Comparison of ENCODE assay signal across 22 mouse cellular contexts in genomic region chr10:81055169-81055568, GRCm38 (mm10). TPM values are rescaled to one million over a fixed set of nuclear protein-coding genes. Genes with fewer than 3 reads are reported as not detected.
DNase-seq lines count a peak whose midpoint lies in the region; ATAC-seq and TF ChIP-seq lines count a peak whose summit lies in the region.
"Had no signal": no experiment of that assay in that cellular context is flagged by ENCODE, and none has a peak within 500 bp of the region (broad histone marks: within the 10 kb centered on the region; RNA-seq: fewer than 3 reads in every experiment).

No protein-coding gene starts in this region.

- TF ChIP-seq CTCF in intestine, postnatal 0 days (IDR thresholded peaks at IDR 0.05; ENCODE audit: low read depth) = no peak

- ATAC-seq in heart, embryonic 11.5 days (replicated peaks; ENCODE audit: insufficient number of reproducible peaks, low FRiP score, low TSS enrichment) = no peak
- ATAC-seq in intestine, postnatal 0 days = no peak
- no peak for ATAC-seq in intestine, embryonic 15.5 days
- no peak for ATAC-seq in midbrain, embryonic 12.5 days (ENCODE audit: low FRiP score, low read depth)
- no peak for ATAC-seq in midbrain, embryonic 14.5 days (ENCODE audit: low FRiP score, low TSS enrichment)
- no peak for ATAC-seq in neural tube, embryonic 15.5 days (ENCODE audit: low FRiP score)
- ATAC-seq: activated CD4-positive, CD25-positive, alpha-beta regulatory T cell, adult 4 months; forebrain, embryonic 16.5 days; intestine, embryonic 16.5 days; Patski had no signal

- no peak overlapping the region for H3K4me3 ChIP-seq in heart, embryonic 11.5 days (ENCODE audit: low read depth, low read length)
- H3K4me3 ChIP-seq in intestine, postnatal 0 days (ENCODE audit: low read depth, low read length) = no peak overlapping the region
- H3K4me3 ChIP-seq in intestine, embryonic 15.5 days (replicated peaks) = no peak overlapping the region
- no peak overlapping the region for H3K4me3 ChIP-seq in midbrain, embryonic 12.5 days
- no peak overlapping the region for H3K4me3 ChIP-seq in midbrain, embryonic 14.5 days (replicated peaks; ENCODE audit: low read depth, low read length)
- no peak overlapping the region for H3K4me3 ChIP-seq in neural tube, embryonic 15.5 days (replicated peaks)
- H3K4me3 ChIP-seq: embryonic facial prominence, embryonic 13.5 days; forebrain, embryonic 12.5 days; heart, embryonic 15.5 days; hindbrain, embryonic 10.5 days had no signal

- DNase-seq in heart, postnatal 10 days = no peak
- DNase-seq in midbrain, embryonic 14.5 days = no peak
- DNase-seq: cerebellum, adult 11-12 months; cerebellum, adult 9-11 months; cerebellum, postnatal 36 days; gastrocnemius, postnatal 25 days had no signal

- H3K4me1 ChIP-seq in heart, embryonic 11.5 days (ENCODE audit: control insufficient read depth, insufficient read depth, low read length) = peaks cover 16% of the 10 kb centered on the region
- no peaks in the 10 kb centered on the region; the same call in 1 of the 2 replicates for H3K4me1 ChIP-seq in intestine, postnatal 0 days (replicated peaks; ENCODE audit: control insufficient read depth, insufficient read depth, low read length)
- peaks cover 15% of the 10 kb centered on the region for H3K4me1 ChIP-seq in intestine, embryonic 15.5 days (replicated peaks)
- H3K4me1 ChIP-seq in midbrain, embryonic 12.5 days = peaks cover 26% of the 10 kb centered on the region
- H3K4me1 ChIP-seq in midbrain, embryonic 14.5 days (ENCODE audit: control insufficient read depth, insufficient read depth, low read length) = peaks cover 11% of the 10 kb centered on the region
- H3K4me1 ChIP-seq in neural tube, embryonic 15.5 days = peaks cover 44% of the 10 kb centered on the region

- H3K36me3 ChIP-seq in heart, embryonic 11.5 days (ENCODE audit: control insufficient read depth, insufficient read depth, low read length) = peaks cover 15% of the 10 kb centered on the region
- peaks cover 23% of the 10 kb centered on the region for H3K36me3 ChIP-seq in intestine, postnatal 0 days (ENCODE audit: control insufficient read depth, insufficient read depth)
- H3K36me3 ChIP-seq in intestine, embryonic 15.5 days = peaks cover 15% of the 10 kb centered on the region
- peaks cover 35% of the 10 kb centered on the region for H3K36me3 ChIP-seq in midbrain, embryonic 12.5 days
- H3K36me3 ChIP-seq in midbrain, embryonic 14.5 days (ENCODE audit: control insufficient read depth, insufficient read depth, low read length) = peaks cover 37% of the 10 kb centered on the region
- H3K36me3 ChIP-seq in neural tube, embryonic 15.5 days = peaks cover 21% of the 10 kb centered on the region

- H3K9ac ChIP-seq in heart, embryonic 11.5 days (ENCODE audit: low read depth, low read length) = 0 out of 2 replicates have a peak overlapping the region, but pooled peaks have one; percentile 22
- peak overlapping the region; percentile 7; the same call in 1 of the 2 replicates for H3K9ac ChIP-seq in intestine, postnatal 0 days (ENCODE audit: low read depth, low read length)
- no peak overlapping the region for H3K9ac ChIP-seq in intestine, embryonic 15.5 days
- H3K9ac ChIP-seq in midbrain, embryonic 12.5 days (replicated peaks) = 0 out of 2 replicates have a peak overlapping the region, but pooled peaks have one; percentile 4
- H3K9ac ChIP-seq in midbrain, embryonic 14.5 days (replicated peaks; ENCODE audit: low read length) = no peak overlapping the region
- 0 out of 2 replicates have a peak overlapping the region, but pooled peaks have one; percentile 8 for H3K9ac ChIP-seq in neural tube, embryonic 15.5 days (replicated peaks)
- H3K9ac ChIP-seq: forebrain, embryonic 12.5 days; heart, embryonic 15.5 days had no signal

- no peaks in the 10 kb centered on the region for H3K9me3 ChIP-seq in heart, embryonic 11.5 days (replicated peaks; ENCODE audit: control insufficient read depth, low read length)
- no peaks in the 10 kb centered on the region for H3K9me3 ChIP-seq in intestine, postnatal 0 days (ENCODE audit: control insufficient read depth)
- no peaks in the 10 kb centered on the region for H3K9me3 ChIP-seq in intestine, embryonic 15.5 days
- no peaks in the 10 kb centered on the region for H3K9me3 ChIP-seq in midbrain, embryonic 12.5 days
- no peaks in the 10 kb centered on the region for H3K9me3 ChIP-seq in midbrain, embryonic 14.5 days (ENCODE audit: control insufficient read depth, low read length)
- no peaks in the 10 kb centered on the region for H3K9me3 ChIP-seq in neural tube, embryonic 15.5 days (replicated peaks)
- H3K9me3 ChIP-seq: embryonic facial prominence, embryonic 13.5 days; forebrain, embryonic 12.5 days; heart, embryonic 15.5 days; hindbrain, embryonic 10.5 days had no signal

- WGBS in heart, embryonic 11.5 days (ENCODE audit: insufficient replicate concordance) = 81% methylated on average over 6 of the region's 6 CpGs
- WGBS in intestine, postnatal 0 days = 78% methylated on average over 6 of the region's 6 CpGs
- WGBS in intestine, embryonic 15.5 days = 87% methylated on average over 6 of the region's 6 CpGs
- 88% methylated on average over 6 of the region's 6 CpGs for WGBS in midbrain, embryonic 12.5 days
- WGBS in midbrain, embryonic 14.5 days = 91% methylated on average over 6 of the region's 6 CpGs
- WGBS in neural tube, embryonic 15.5 days = 89% methylated on average over 6 of the region's 6 CpGs

- no peak overlapping the region for H3K4me2 ChIP-seq in heart, embryonic 11.5 days
- no peak overlapping the region for H3K4me2 ChIP-seq in intestine, postnatal 0 days (replicated peaks; ENCODE audit: low read depth)
- H3K4me2 ChIP-seq in intestine, embryonic 15.5 days (replicated peaks) = no peak overlapping the region
- H3K4me2 ChIP-seq in midbrain, embryonic 12.5 days (replicated peaks) = no peak overlapping the region
- H3K4me2 ChIP-seq in midbrain, embryonic 14.5 days (ENCODE audit: low read length) = no peak overlapping the region
- no peak overlapping the region for H3K4me2 ChIP-seq in neural tube, embryonic 15.5 days
- H3K4me2 ChIP-seq: embryonic facial prominence, embryonic 13.5 days; forebrain, embryonic 12.5 days; heart, embryonic 15.5 days had no signal

- no peaks in the 10 kb centered on the region for H3K27me3 ChIP-seq in heart, embryonic 11.5 days (ENCODE audit: control insufficient read depth, insufficient read depth, low read length)
- H3K27me3 ChIP-seq in intestine, postnatal 0 days (replicated peaks; ENCODE audit: control insufficient read depth, insufficient read depth, low read length) = no peaks in the 10 kb centered on the region
- H3K27me3 ChIP-seq in intestine, embryonic 15.5 days (replicated peaks) = no peaks in the 10 kb centered on the region
- no peaks in the 10 kb centered on the region for H3K27me3 ChIP-seq in midbrain, embryonic 12.5 days
- no peaks in the 10 kb centered on the region for H3K27me3 ChIP-seq in midbrain, embryonic 14.5 days (ENCODE audit: control insufficient read depth, insufficient read depth, low read length)
- H3K27me3 ChIP-seq in neural tube, embryonic 15.5 days (replicated peaks) = no peaks in the 10 kb centered on the region
- H3K27me3 ChIP-seq: CH12.LX; embryonic facial prominence, embryonic 13.5 days; forebrain, embryonic 12.5 days; heart, embryonic 15.5 days; Patski had no signal

- H3K27ac ChIP-seq in heart, embryonic 11.5 days (ENCODE audit: low read depth, low read length) = no peak overlapping the region
- no peak overlapping the region for H3K27ac ChIP-seq in intestine, postnatal 0 days (ENCODE audit: low read depth, low read length)
- no peak overlapping the region for H3K27ac ChIP-seq in intestine, embryonic 15.5 days
- no peak overlapping the region for H3K27ac ChIP-seq in midbrain, embryonic 12.5 days (replicated peaks)
- H3K27ac ChIP-seq in midbrain, embryonic 14.5 days (replicated peaks; ENCODE audit: low read depth, low read length) = no peak overlapping the region
- H3K27ac ChIP-seq in neural tube, embryonic 15.5 days (replicated peaks) = no peak overlapping the region
- H3K27ac ChIP-seq: embryonic facial prominence, embryonic 13.5 days; forebrain, embryonic 12.5 days; heart, embryonic 15.5 days; hindbrain, embryonic 10.5 days had no signal

- intact Hi-C loops in heart, postnatal 10 days (cut with DNase I) = no loop called here

RNA-seq across cellular contexts. Expression of gene Sgta, which starts 4.8 kb away (rescaled TPM):
- 130 and 159 TPM in 2 replicates for polyA plus RNA-seq in heart, embryonic 11.5 days (2014; fragmentation: Nextera tagmentation; extraction: Ambion mirVana)
- 100 to 1,000 TPM; 103 to 106 TPM for total RNA-seq in heart, postnatal 10 days (2021)
- 119 and 124 TPM in 2 replicates for polyA plus RNA-seq in intestine, postnatal 0 days (2015; fragmentation: Nextera tagmentation; extraction: Ambion mirVana)
- 166 and 183 TPM in 2 replicates for polyA plus RNA-seq in intestine, embryonic 15.5 days (2015; fragmentation: Nextera tagmentation; extraction: Ambion mirVana)
- polyA plus RNA-seq in midbrain, embryonic 12.5 days (2016; fragmentation: Nextera tagmentation; extraction: Ambion mirVana) = 262 and 271 TPM in 2 replicates
- 259 and 292 TPM in 2 replicates for polyA plus RNA-seq in midbrain, embryonic 14.5 days (2014; fragmentation: Nextera tagmentation; extraction: Ambion mirVana)
- polyA plus RNA-seq in neural tube, embryonic 15.5 days (2015; fragmentation: Nextera tagmentation; extraction: Ambion mirVana) = 290 and 298 TPM in 2 replicates

RNA-seq across cellular contexts. Expression of gene Thop1, which starts 14.7 kb away (rescaled TPM):
- 30.9 and 31.1 TPM in 2 replicates for polyA plus RNA-seq in heart, embryonic 11.5 days (2014; fragmentation: Nextera tagmentation; extraction: Ambion mirVana)
- total RNA-seq in heart, postnatal 10 days (2021) = 10 to 100 TPM; 11.5 to 14.9 TPM
- polyA plus RNA-seq in intestine, postnatal 0 days (2015; fragmentation: Nextera tagmentation; extraction: Ambion mirVana) = 11.6 and 12.0 TPM in 2 replicates
- polyA plus RNA-seq in intestine, embryonic 15.5 days (2015; fragmentation: Nextera tagmentation; extraction: Ambion mirVana) = 57.1 and 60.1 TPM in 2 replicates
- 56.9 and 58.3 TPM in 2 replicates for polyA plus RNA-seq in midbrain, embryonic 12.5 days (2016; fragmentation: Nextera tagmentation; extraction: Ambion mirVana)
- 31.2 and 38.2 TPM in 2 replicates for polyA plus RNA-seq in midbrain, embryonic 14.5 days (2014; fragmentation: Nextera tagmentation; extraction: Ambion mirVana)
- polyA plus RNA-seq in neural tube, embryonic 15.5 days (2015; fragmentation: Nextera tagmentation; extraction: Ambion mirVana) = 44.3 and 52.9 TPM in 2 replicates

RNA-seq across cellular contexts. Expression of gene Slc39a3, which starts 17.9 kb away (rescaled TPM):
- 3.9 and 4.1 TPM in 2 replicates for polyA plus RNA-seq in heart, embryonic 11.5 days (2014; fragmentation: Nextera tagmentation; extraction: Ambion mirVana)
- 10 to 100 TPM; 11.5 to 13.0 TPM for total RNA-seq in heart, postnatal 10 days (2021)
- 10.5 and 11.1 TPM in 2 replicates for polyA plus RNA-seq in intestine, postnatal 0 days (2015; fragmentation: Nextera tagmentation; extraction: Ambion mirVana)
- 15.0 and 18.2 TPM in 2 replicates for polyA plus RNA-seq in intestine, embryonic 15.5 days (2015; fragmentation: Nextera tagmentation; extraction: Ambion mirVana)
- polyA plus RNA-seq in midbrain, embryonic 12.5 days (2016; fragmentation: Nextera tagmentation; extraction: Ambion mirVana) = 33.1 and 34.9 TPM in 2 replicates
- 32.4 and 34.9 TPM in 2 replicates for polyA plus RNA-seq in midbrain, embryonic 14.5 days (2014; fragmentation: Nextera tagmentation; extraction: Ambion mirVana)
- polyA plus RNA-seq in neural tube, embryonic 15.5 days (2015; fragmentation: Nextera tagmentation; extraction: Ambion mirVana) = 43.9 and 47.7 TPM in 2 replicates

RNA-seq across cellular contexts. Expression of gene Diras1, which starts 29.7 kb away (rescaled TPM):
- 0.13 TPM in 1 of 2 replicates, not detected in the other for polyA plus RNA-seq in heart, embryonic 11.5 days (2014; fragmentation: Nextera tagmentation; extraction: Ambion mirVana)
- total RNA-seq in heart, postnatal 10 days (2021) = not detected
- polyA plus RNA-seq in intestine, postnatal 0 days (2015; fragmentation: Nextera tagmentation; extraction: Ambion mirVana) = 0.43 and 0.91 TPM in 2 replicates
- 0.94 and 1.2 TPM in 2 replicates for polyA plus RNA-seq in intestine, embryonic 15.5 days (2015; fragmentation: Nextera tagmentation; extraction: Ambion mirVana)
- polyA plus RNA-seq in midbrain, embryonic 12.5 days (2016; fragmentation: Nextera tagmentation; extraction: Ambion mirVana) = 11.3 and 13.4 TPM in 2 replicates
- 24.0 and 55.4 TPM in 2 replicates for polyA plus RNA-seq in midbrain, embryonic 14.5 days (2014; fragmentation: Nextera tagmentation; extraction: Ambion mirVana)
- polyA plus RNA-seq in neural tube, embryonic 15.5 days (2015; fragmentation: Nextera tagmentation; extraction: Ambion mirVana) = 55.3 and 69.4 TPM in 2 replicates
- total RNA-seq: CH12.LX; granulocyte monocyte progenitor cell, adult 5-6 weeks; heart, postnatal 25 days had no signal
- polyA plus RNA-seq: heart, embryonic 15.5 days had no signal

RNA-seq across cellular contexts. Expression of gene Gng7, which starts 40.4 kb away (rescaled TPM):
- 1.4 TPM in 2 replicates for polyA plus RNA-seq in heart, embryonic 11.5 days (2014; fragmentation: Nextera tagmentation; extraction: Ambion mirVana)
- total RNA-seq in heart, postnatal 10 days (2021) = 1 to 10 TPM in 1 of 2 experiments, under 1 TPM in 1; 0.67 to 1.1 TPM
- polyA plus RNA-seq in intestine, postnatal 0 days (2015; fragmentation: Nextera tagmentation; extraction: Ambion mirVana) = 0.81 and 1.2 TPM in 2 replicates
- 4.5 and 4.7 TPM in 2 replicates for polyA plus RNA-seq in intestine, embryonic 15.5 days (2015; fragmentation: Nextera tagmentation; extraction: Ambion mirVana)
- 8.8 and 9.3 TPM in 2 replicates for polyA plus RNA-seq in midbrain, embryonic 12.5 days (2016; fragmentation: Nextera tagmentation; extraction: Ambion mirVana)
- 11.5 and 11.6 TPM in 2 replicates for polyA plus RNA-seq in midbrain, embryonic 14.5 days (2014; fragmentation: Nextera tagmentation; extraction: Ambion mirVana)
- polyA plus RNA-seq in neural tube, embryonic 15.5 days (2015; fragmentation: Nextera tagmentation; extraction: Ambion mirVana) = 22.8 and 24.9 TPM in 2 replicates
- polyA plus RNA-seq: activated CD4-positive, CD25-positive, alpha-beta regulatory T cell, adult 4 months had no signal

Comparison
In these comparisons a context has a peak if more than half of its experiments do, and no peak if none do; other contexts are left out.
1. H3K9ac ChIP-seq: peak in heart, embryonic 11.5 days (single experiment), intestine, postnatal 0 days (single experiment), midbrain, embryonic 12.5 days (single experiment) and neural tube, embryonic 15.5 days (single experiment); none in intestine, embryonic 15.5 days (single experiment) and midbrain, embryonic 14.5 days (single experiment).